Mouse (Mus musculus) embryo, embryonic 10.5 days (tissue): Measurements from ENCODE around the gene Ssbp2.
A peak's percentile ranks its signal among the peaks of the same experiment; 100 is the strongest.

Source experiments
- DNase-seq: peaks from one replicate; pipeline ENCODE4 v3.0.0-alpha.2; 2015; ENCODE audit warnings: low spot score

Ssbp2 gene

DNA sequence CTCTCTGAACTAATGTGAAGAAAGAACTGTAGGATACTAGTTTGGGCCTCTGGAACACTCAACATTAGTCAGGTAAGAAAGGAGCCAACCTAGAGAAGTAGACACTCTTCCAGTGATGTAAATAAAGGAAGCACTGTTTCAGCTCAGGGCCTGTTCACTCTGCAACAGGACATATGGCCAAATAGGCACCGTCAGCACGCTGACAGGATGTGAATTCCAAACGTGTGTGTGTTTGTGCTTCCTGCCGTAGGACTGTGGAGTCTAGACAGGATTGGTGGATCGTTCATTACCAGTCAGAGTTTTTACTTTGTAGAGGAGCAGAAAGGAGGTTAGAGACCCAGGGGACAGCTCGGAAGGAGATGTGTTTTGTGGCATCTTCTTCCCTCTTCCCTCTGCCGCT, 174.0 kb downstream of the Ssbp2 start:
- no peak for DNase-seq

DNA sequence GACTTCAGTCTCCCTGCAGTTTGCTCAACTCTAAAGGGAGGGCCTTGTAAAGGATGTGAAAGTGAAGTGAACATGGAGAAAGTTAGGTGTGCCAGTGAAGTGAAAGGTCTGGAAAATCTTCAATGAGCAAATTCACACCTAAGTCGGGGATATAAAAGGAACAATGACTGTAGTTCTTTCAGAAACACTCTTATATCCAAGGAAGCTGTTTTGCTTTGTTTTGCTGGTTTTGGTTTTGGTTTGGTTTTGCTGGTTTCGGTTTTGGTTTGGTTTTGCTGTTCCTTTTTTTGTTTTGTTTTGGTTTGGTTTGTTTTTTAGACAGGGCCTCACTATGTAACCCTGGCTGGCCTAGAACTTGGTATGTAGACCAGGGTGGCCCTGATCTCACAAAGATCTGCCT, 175.9 kb downstream of the Ssbp2 start:
- no peak for DNase-seq

DNA sequence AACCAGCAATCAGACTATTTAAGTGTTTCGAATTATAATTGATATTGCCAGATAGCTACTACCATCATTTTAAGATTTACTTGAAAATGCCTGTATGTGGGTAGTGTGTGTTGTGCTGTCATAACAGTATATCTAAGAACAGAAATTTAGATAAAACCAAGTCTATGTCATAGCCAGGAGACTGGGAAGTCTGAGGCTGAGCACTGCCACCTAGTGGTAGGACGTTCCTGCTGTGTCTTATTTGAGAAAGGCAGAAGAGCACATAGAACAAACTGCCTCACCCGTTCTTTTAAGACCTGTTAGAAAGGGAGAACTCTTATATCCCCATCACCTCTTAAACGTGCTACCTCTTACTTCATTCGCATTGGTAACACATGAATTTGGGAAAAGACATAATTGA, 176.7 kb downstream of the Ssbp2 start:
- DNase-seq = peak; percentile 92

DNA sequence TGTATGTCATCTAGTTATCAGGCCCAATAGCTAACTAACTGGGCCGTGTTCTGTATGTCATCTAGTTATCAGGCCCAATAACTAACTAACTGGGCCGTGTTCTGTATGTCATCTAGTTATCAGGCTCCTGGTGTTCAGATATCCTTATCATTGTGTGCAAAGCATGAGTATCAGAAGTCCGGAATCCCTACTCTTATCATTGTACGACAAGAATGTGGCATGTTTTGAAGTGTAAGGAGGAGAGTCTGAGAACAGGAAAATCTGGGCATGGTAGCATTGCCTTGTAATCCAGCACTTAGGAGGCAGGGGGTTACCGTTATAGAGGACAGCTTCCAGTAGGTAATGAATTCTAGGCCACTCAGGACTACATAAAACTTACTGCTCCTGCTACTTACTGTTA, 178.8 kb downstream of the Ssbp2 start:
- no peak for DNase-seq

DNA sequence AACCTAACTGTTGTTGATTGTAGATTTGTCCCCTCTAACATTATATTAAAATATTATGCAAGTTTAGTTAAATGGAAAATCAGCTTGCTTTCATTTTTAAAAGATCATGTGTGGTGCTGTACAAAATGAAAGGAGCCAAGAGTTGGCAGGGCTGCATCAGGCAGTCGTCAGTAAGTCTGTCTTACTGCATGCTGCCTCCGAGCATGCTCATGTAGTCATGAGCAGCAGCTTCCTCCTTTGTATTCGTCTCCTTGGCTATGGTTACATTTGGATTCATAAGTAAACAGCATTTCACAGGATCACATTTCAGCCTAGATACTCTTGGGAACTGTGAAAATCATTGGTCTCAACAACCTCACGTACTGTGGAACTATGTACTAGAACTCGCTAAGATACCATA, 180.1 kb downstream of the Ssbp2 start:
- no peak for DNase-seq

DNA sequence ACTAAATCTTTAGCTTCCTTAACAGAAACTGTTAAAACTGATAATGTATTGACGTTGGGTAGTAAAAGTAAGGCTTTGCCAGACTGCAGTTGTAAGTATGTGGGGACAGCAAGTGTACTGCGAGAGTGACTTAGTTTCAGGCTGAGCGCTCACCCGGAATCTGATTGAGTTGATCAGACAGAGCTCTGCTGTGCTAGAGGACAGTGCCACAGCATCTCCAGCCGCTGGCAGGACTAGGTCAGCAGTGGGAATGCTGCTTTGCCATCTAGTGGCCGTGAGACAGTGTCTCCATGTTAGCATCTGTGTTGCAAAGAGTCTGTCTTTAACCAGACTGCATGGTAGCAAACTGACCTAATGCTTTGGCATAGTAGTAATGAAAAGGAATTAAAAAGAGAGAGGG, 188.2 kb downstream of the Ssbp2 start:
- DNase-seq = peak; percentile 70

DNA sequence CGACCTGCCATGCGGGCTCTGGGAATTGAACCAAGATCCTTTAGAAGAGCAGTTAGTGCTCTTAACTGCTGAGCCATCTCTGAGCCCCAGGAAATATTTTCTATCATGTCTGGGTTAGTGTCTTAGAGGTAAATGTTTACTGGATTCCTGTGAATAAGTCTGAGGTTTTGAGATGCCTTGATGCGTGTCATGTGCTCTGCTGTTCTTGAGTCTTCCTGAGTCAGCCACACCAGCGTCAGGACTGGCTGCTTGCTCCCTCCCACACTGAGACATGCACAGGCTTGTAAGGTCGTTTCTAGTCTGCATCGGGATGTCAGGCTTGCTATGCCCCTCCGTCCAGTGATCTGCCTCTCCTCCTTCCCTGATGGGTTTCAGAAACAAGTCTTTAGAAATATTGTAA, 189.8 kb downstream of the Ssbp2 start:
- DNase-seq = no peak

DNA sequence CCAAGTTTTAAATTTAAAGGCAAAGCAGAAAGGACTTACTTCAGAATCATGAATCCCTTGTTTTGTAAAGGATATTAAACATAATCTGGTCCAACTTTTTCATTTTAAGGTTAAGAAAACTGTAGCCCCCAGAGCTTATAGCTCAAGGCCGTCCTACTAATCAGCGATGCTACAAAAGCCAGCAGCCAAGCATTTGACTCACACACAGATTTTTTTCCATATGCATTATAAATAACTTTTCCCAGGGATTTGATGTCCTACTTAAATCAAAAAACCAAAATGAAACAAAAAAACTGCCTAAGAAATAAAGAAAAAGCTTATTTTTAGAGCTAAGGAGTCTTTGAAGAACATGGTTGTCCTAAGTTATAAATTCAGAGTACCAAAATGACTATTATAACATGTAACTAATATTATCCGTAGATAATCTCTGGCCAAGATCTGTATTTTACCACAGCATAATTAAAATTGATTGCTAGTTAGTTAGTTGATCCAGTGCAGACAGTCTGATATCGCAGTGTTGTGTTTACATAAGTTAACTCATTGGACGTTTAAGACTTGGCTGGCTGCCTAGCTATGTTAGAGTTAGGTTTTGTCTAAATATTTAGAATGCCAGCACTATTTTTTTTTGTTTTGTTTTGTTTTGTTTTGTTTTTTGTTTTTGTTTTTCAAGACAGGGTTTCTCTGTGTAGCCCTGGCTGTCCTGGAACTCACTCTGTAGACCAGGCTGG, 201.1 kb downstream of the Ssbp2 start:
- no peak for DNase-seq

DNA sequence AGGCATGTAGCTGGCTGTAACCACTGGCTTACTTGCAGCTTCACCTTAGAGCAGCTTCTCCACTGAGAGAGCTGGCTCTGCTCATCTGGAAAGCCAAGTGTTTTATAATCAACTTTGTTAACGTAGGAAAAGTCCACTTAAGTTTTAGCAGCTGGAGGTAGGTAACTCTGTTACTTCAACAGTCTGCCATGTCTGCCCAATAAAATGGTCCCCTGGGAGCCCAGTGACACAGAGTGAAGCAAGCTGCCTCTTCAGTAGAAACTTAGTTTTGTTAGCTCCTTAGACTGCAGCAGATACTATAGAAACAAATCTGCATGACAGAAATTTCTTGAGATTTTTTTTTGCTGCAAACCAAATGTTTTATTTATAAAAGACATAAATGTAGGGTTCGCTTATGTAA, 202.7 kb downstream of the Ssbp2 start:
- peak; percentile 24 for DNase-seq

DNA sequence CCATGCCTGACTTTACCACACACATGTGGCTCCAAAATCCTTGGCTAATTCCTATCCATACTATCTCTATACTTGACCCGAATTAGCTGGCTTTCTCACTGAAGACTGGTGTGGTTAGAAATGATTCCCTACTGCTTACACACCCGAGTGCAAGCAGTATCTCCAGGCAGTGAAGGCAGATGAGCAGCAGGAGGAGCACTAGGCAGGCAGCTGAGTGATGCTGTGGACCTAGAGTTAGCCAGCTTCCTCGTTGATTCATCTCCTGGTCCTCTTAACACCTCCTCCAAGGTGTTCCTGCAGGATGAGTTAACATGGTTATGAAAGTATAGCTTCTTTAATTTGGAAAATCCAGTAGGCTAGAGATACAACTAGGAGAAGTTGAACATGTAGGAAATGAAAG, 213.2 kb downstream of the Ssbp2 start:
- DNase-seq = no peak

DNA sequence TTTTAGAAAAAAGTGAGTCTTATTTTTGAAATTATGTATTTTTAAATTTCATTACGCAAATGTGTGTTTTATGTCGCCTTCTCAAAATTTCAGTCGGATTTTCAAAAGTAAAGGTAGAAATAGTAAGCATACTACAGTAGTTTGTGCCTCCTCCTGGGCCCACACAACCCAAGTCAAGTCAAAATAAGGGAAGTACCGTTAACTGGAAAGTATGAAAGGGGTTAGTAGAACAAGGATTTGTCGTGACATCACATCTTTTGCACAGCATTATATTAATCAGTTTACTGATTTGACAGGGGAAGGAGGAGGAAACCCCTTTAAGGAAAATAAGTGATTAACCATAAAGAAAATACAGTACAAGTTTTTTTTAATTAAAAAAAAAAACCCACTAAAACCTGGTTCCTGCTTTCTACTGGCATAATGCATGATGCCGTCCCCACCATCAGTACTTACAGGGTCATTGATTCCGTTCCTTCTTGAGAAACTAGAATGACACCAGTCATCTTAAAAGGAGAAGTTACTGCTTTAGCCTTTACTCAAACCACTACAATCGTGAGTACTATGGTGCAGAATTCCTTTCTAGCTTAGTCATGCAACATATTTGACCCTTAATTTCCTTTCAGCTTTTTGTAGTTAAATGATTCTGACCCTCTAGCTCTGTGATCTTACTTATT, 220.8 kb downstream of the Ssbp2 start:
- DNase-seq = no peak

DNA sequence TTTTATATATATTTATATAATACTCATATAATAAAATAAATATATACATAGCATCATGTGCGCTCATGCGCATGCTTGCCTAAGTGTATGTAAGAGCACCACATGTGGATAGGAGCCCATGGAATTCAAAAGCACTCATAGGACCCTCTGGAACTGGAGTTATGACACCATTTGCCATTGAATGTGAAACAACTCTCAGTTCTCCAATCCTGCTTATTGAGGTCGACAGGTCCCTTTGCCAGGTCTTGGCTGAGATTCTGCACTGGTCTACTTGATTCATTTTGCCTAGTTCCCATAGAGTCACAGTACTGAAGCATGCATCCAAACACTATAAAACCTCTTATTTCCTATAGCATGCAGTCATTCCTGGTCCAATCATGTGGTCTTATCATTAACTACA, 221.4 kb downstream of the Ssbp2 start:
- no peak for DNase-seq

DNA sequence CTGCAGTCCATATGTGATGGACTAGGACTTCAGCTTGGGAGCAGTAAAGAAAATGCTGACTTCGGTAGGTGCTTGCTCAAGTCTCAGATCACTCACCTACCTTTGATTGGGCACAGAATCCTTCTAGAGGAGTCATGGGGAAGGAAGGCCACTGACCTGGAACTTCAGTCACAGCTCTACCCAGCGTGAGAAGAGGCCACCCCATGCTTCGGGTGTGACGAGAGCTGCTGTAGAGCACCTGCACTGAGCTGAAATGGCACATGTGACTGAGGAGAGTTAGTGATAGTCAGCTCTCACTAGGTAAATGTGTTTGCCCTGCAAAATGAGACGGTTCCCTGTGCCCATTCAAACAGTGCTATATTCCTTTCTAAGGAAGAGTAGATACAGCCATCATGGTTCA, 230.0 kb downstream of the Ssbp2 start:
- no peak for DNase-seq

DNA sequence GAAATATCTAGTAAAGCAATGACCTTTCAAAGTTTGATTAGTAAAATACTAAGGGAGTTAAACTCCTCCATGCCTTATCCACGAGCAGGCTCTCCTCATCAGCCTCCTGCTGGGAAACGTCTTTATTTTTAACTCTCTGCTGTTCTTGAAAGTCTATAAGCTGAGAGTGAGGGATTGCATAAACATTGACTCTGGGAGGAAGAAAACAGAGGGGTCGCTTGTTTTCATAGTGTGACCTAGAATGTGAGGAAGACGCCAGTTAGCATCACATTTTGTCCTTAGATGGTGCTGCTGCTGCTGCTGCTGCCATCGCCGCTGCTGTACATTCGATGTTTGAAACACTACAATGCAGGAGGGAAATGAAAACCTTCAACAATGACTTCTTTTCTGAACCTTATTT, 233.5 kb downstream of the Ssbp2 start:
- DNase-seq = no peak

DNA sequence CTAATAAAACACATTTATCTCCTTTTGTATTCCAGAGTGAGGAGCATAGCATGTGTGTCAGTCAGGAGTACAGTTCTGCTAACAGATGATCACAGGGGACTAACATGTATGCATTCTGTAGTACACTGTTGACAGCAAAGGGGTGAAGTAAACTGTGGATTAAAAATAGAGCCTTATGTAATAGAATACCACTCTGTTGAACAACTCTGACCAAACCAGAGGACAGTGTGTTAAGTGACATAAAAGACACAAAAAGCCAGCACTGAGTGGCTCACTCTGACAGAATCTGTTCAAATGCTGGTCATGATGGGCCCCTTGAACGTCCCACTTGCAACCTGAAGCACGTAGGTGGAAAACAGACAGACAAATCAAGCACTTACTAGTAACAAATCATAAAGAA, 235.3 kb downstream of the Ssbp2 start:
- no peak for DNase-seq

DNA sequence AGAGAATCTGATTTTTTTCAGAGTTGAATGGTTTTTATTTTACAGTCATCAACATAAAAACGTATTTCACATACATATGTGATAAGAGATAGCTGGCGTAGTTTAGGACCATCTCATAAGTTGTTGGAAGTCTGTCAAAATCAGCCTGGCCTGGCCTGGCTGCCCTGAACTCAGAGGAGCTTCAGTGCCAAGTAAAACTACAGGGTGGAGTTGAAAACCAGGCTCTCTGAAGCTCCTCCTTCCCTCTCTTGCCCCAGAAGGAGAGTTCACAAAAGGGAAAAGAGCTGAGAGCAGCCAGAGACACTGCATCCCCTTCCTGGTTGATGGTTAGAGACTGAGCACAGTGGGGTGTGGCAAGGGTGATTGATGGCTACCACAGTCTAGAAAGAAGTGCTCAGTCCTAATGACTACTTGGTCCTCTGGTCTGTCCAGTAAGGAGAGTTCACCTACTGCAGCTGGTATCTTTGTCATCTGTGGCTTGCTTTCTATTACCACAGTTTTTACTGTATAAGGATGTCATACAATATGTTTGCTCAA, 236.1 kb downstream of the Ssbp2 start:
- DNase-seq = peak; percentile 21

DNA sequence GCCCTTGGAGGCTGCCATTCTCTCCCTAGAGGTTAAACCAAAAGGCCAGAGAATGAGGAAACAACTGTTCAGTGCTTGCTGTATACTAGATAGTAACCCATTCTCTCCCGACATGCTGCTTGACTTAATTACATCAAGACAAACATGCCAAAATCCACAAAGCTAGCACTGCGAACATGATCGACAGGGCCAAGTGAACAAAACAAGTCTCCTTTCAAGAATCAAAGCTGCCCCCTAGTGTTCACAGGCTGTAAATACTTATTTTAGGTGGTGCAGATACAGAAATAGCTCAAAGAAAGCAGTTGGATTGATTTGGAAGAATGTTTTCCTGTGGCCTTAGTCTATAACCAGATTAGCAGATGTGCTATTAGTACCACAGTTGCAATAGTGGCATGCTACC, 236.9 kb downstream of the Ssbp2 start:
- peak; percentile 81 for DNase-seq

DNA sequence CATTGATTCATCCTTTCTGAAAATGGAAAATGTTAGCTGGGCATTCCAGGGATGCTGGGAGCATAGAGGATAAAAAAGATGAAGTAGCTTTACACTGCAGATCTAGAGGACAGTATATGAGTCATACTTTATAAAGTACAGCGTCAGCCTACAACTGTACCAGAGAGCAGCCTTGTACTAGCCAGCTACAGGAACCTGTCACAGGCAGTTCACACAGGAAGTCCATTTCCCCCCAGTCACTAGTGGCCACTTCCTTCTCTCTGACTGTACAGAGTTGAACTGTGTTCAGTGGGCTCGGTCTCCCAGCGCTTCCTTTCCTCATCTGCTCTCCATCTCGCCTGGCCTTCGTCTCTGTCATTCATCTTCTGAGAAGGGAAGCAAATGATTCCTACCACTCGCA, 242.3 kb downstream of the Ssbp2 start:
- no peak for DNase-seq

DNA sequence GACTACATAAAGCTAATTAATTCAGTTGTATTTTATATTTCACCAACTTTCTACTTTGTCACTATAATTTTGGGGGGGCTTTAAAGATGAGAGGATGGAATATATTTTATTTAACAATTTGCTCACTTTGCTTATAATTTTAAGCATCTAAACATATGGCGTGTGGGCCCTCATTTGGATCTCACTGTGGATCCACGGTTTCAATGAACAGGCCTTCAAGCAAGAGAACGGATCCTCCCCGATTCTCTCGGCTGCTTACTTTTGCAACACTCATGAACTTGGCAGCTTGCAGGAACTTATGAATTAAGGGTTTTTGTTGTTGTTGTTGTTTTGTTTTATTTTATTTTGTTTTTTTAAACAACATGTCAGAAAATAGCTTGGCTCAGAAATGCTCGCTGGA, 259.4 kb downstream of the Ssbp2 start:
- no peak for DNase-seq

DNA sequence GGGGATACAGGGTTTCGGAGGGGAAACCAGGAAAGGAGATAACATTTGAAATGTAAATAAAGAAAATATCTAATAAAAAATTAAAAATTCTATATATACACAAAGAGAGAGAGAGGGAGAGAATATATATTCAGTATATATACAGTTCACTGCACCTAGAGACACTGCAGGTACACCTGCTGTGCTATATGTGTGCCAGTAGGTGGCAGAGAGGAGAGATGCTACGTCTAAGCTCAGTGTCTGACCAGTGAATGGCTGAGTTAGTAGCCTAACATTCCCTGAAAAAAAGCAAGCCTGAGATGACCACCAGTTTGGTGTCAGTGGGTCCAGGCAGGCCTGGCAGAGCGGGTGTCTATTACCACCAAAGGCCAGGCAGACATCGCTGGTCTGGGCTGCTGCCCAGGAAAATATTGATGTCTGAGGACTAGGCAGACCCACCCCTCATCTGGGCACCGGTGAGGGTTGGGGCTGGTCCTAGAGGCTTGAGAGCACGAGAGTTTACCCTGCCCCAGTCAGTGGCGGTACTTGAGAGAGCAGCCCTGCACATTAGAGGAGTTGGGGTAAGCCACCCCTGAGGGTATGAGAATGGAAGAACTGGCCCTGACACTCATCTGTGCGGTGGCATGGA, 263.1 kb downstream of the Ssbp2 start:
- DNase-seq = peak; percentile 13

DNA sequence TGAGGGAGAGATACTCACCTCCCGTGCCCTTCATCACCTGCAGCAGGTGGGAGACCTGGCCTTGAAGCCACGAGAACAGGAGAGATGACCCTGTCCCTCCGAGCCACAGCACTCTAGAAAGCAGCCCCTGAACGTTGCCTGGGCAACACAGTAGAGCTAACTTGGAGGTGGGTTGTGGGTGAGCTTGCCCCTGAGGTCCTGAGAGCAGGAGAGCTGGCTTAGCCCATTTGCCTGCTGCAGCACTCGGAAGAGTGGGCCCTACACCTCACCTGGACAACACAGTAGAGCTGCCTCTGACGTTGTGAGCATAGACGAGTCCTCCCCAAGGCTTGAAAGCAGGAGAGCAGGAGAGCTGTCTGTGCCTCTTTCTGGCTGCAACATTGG, 263.6 kb downstream of the Ssbp2 start:
- no peak for DNase-seq

DNA sequence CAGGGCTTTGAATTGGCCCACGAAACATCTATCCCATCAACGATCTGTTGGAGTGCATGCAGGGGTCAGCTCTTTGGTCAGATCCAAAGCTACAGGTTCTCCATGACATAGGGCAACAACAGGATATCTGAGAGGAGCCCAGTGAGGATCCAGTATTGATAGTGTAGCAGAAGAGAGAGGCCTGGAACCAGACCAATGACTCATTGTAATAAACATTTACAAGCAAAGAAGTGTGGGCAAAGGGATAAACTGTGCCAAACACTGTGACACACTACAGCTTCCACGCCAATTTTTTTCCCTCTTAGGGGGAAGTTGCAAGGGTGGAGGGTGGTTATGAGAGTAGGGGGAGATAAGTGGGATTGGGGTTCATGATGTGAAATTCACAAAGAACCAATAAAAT, 264.1 kb downstream of the Ssbp2 start:
- no peak for DNase-seq

DNA sequence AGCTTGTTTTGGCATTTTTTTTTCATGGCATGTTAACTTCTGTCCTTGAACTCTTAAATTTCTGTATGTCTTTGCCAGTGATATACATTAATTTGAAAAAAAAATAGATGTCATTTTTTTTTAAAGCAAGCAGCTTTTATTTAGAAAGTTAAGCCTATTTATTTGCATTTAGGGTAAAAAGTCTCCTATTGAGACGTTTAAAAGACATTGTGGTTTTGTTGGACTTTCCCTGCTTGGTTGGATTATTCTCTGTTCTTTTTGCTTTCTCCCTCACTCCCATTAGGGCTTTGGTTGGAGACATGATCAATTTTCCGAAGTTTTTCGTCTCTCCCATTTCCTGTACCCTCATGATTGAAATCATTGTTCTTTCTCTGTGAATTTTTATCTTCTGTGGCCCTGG, 265.0 kb downstream of the Ssbp2 start:
- no peak for DNase-seq
